In the genomic region with DNA sequence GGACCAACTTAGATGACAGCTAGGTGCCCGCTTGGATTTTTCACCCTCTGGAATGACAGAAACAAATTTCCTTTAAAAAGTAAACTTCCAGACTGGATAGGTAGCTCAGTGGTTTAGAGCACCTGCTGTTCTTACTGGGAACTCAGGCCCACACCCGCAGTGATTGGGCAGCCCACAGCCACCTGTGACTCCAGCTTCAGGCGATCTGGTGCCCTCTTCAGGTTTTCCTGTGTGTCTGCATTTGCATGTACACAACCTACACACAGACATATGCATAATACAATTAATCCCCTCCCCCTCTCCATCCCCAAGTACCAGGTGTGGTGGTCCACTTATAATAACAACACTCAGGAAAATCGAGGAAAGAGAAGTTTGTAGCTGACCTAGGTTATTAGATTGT, we compare ENCODE assay signal across 33 mouse cellular contexts.
A peak's percentile ranks its signal among the peaks of the same experiment; 100 is the strongest.
DNase-seq lines count a peak whose midpoint lies in the region; ATAC-seq and TF ChIP-seq lines count a peak whose summit lies in the region.
"Had no signal": no experiment of that assay in that cellular context is flagged by ENCODE, and none has a peak within 500 bp of the region (broad histone marks: within the 10 kb centered on the region; RNA-seq: fewer than 3 reads in every experiment).

No protein-coding gene starts in this region.

- H3K9ac ChIP-seq in embryonic facial prominence, embryonic 11.5 days (replicated peaks; ENCODE audit: low read length) = no peak overlapping the region
- H3K9ac ChIP-seq in liver, postnatal 0 days (replicated peaks) = no peak overlapping the region
- no peak overlapping the region for H3K9ac ChIP-seq in liver, embryonic 12.5 days
- H3K9ac ChIP-seq: hindbrain, embryonic 14.5 days; limb, embryonic 13.5 days; midbrain, embryonic 12.5 days; neural tube, embryonic 13.5 days had no signal

- H3K9me3 ChIP-seq in embryonic facial prominence, embryonic 11.5 days (replicated peaks; ENCODE audit: control insufficient read depth, low read length) = no peaks in the 10 kb centered on the region
- H3K9me3 ChIP-seq in embryonic facial prominence, embryonic 10.5 days = no peaks in the 10 kb centered on the region
- no peaks in the 10 kb centered on the region for H3K9me3 ChIP-seq in liver, postnatal 0 days (ENCODE audit: low read length)
- no peaks in the 10 kb centered on the region for H3K9me3 ChIP-seq in liver, embryonic 12.5 days (replicated peaks)
- H3K9me3 ChIP-seq: limb, embryonic 13.5 days; midbrain, embryonic 12.5 days; neural tube, embryonic 13.5 days had no signal

- H3K27me3 ChIP-seq in embryonic facial prominence, embryonic 11.5 days (ENCODE audit: control insufficient read depth, insufficient read depth, low read length) = no peaks in the 10 kb centered on the region
- H3K27me3 ChIP-seq in embryonic facial prominence, embryonic 10.5 days (replicated peaks; ENCODE audit: low read depth, poor library complexity, severe bottlenecking) = no peaks in the 10 kb centered on the region
- no peaks in the 10 kb centered on the region for H3K27me3 ChIP-seq in liver, postnatal 0 days (ENCODE audit: insufficient read depth, low read length)
- H3K27me3 ChIP-seq in liver, embryonic 12.5 days (replicated peaks) = no peaks in the 10 kb centered on the region
- H3K27me3 ChIP-seq: CH12.LX; limb, embryonic 13.5 days; midbrain, embryonic 12.5 days; neural tube, embryonic 13.5 days had no signal

- no peak for TF ChIP-seq EP300 in liver, postnatal 0 days (IDR thresholded peaks at IDR 0.05; ENCODE audit: low read depth)

- no peak overlapping the region for H3K27ac ChIP-seq in embryonic facial prominence, embryonic 11.5 days (replicated peaks; ENCODE audit: low read depth, low read length)
- H3K27ac ChIP-seq in embryonic facial prominence, embryonic 10.5 days (replicated peaks) = no peak overlapping the region
- H3K27ac ChIP-seq in liver, postnatal 0 days (ENCODE audit: low read depth) = no peak overlapping the region
- H3K27ac ChIP-seq in liver, embryonic 12.5 days = no peak overlapping the region
- H3K27ac ChIP-seq in cortical plate, adult 2 months (ENCODE audit: insufficient read depth, low read length) = no peak overlapping the region
- H3K27ac ChIP-seq: hindbrain, embryonic 14.5 days; left cerebral cortex, adult 2 months; limb, embryonic 13.5 days; midbrain, embryonic 12.5 days; neural tube, embryonic 13.5 days had no signal

- H3K4me2 ChIP-seq in embryonic facial prominence, embryonic 11.5 days (ENCODE audit: low read depth, low read length) = no peak overlapping the region
- H3K4me2 ChIP-seq in liver, postnatal 0 days (ENCODE audit: low read depth, low read length) = no peak overlapping the region
- H3K4me2 ChIP-seq in liver, embryonic 12.5 days = no peak overlapping the region
- H3K4me2 ChIP-seq: heart, embryonic 11.5 days; hindbrain, embryonic 14.5 days; limb, embryonic 13.5 days; liver, embryonic 11.5 days; midbrain, embryonic 12.5 days; neural tube, embryonic 13.5 days had no signal

- no peak for ATAC-seq in embryonic facial prominence, embryonic 11.5 days (replicated peaks; ENCODE audit: insufficient number of reproducible peaks, low FRiP score, low TSS enrichment, low read depth)
- ATAC-seq in liver, postnatal 0 days = no peak
- no peak for ATAC-seq in liver, embryonic 12.5 days
- no peak for ATAC-seq in frontal cortex, adult (ENCODE audit: low TSS enrichment)
- ATAC-seq: forebrain, embryonic 16.5 days; inflammation-experienced regulatory T-cells, adult 6 months had no signal

- TF ChIP-seq POLR2A in cortical plate, adult 2 months (IDR thresholded peaks at IDR 0.05; ENCODE audit: extremely low read depth, insufficient read depth, low read length) = no peak

- peak; percentile 12 for DNase-seq in embryonic facial prominence, embryonic 11.5 days (ENCODE audit: low spot score)
- DNase-seq in embryonic facial prominence, embryonic 10.5 days (ENCODE audit: low spot score) = no peak
- DNase-seq in liver, postnatal 0 days = no peak
- peak; percentile 32 for DNase-seq in ES-CJ7 (ENCODE audit: low read depth, low spot score)
- DNase-seq in ovary, postnatal 10 days (ENCODE audit: low spot score) = no peak
- DNase-seq: adrenal gland, adult 8-10 months; cerebellum, adult 11 months; cerebellum, adult 9-10 months; cerebellum, postnatal 36 days; embryo, embryonic 11 days; gastrocnemius, postnatal 36 days; heart, adult 18-20 months; heart, postnatal 4 days; kidney, adult 8-10 months; kidney, postnatal 14 days; lung, adult 18-20 months; lung, postnatal 36 days; retina, postnatal 1 day; right cerebral cortex, postnatal 14 days had no signal

- H3K36me3 ChIP-seq in embryonic facial prominence, embryonic 11.5 days (replicated peaks; ENCODE audit: control insufficient read depth, insufficient read depth, low read depth, low read length) = no peaks in the 10 kb centered on the region
- H3K36me3 ChIP-seq in embryonic facial prominence, embryonic 10.5 days (replicated peaks) = no peaks in the 10 kb centered on the region
- no peaks in the 10 kb centered on the region for H3K36me3 ChIP-seq in liver, postnatal 0 days (replicated peaks; ENCODE audit: insufficient read depth, low read length)
- H3K36me3 ChIP-seq in liver, embryonic 12.5 days = no peaks in the 10 kb centered on the region
- H3K36me3 ChIP-seq: limb, embryonic 13.5 days; midbrain, embryonic 12.5 days; neural tube, embryonic 13.5 days had no signal

- TF ChIP-seq CTCF in liver, postnatal 0 days (IDR thresholded peaks at IDR 0.05; ENCODE audit: low read depth) = peak; percentile 8; the same call in 1 of the 2 replicates
- TF ChIP-seq CTCF in cortical plate, adult 2 months (IDR thresholded peaks at IDR 0.05; ENCODE audit: extremely low read depth, insufficient read depth, low read length) = 0 out of 2 replicates have a peak, but pooled peaks have one; percentile 11

- no peaks in the 10 kb centered on the region for H3K4me1 ChIP-seq in embryonic facial prominence, embryonic 11.5 days (ENCODE audit: control insufficient read depth, insufficient read depth, low read length)
- H3K4me1 ChIP-seq in embryonic facial prominence, embryonic 10.5 days = peaks cover 6% of the 10 kb centered on the region; the same call in 1 of the 2 replicates
- no peaks in the 10 kb centered on the region for H3K4me1 ChIP-seq in liver, postnatal 0 days (ENCODE audit: insufficient read depth)
- H3K4me1 ChIP-seq in liver, embryonic 12.5 days = no peaks in the 10 kb centered on the region
- peaks cover 2% of the 10 kb centered on the region; the same call in 1 of the 2 replicates for H3K4me1 ChIP-seq in cortical plate, adult 2 months (ENCODE audit: control insufficient read depth, insufficient read depth, low read length)
- H3K4me1 ChIP-seq: limb, embryonic 13.5 days; midbrain, embryonic 12.5 days; neural tube, embryonic 13.5 days had no signal

- H3K4me3 ChIP-seq in embryonic facial prominence, embryonic 11.5 days (ENCODE audit: low read depth, low read length) = no peak overlapping the region
- H3K4me3 ChIP-seq in embryonic facial prominence, embryonic 10.5 days = no peak overlapping the region
- no peak overlapping the region for H3K4me3 ChIP-seq in liver, postnatal 0 days (ENCODE audit: low read depth, low read length)
- H3K4me3 ChIP-seq in liver, embryonic 12.5 days = no peak overlapping the region
- no peak overlapping the region for H3K4me3 ChIP-seq in cortical plate, adult 2 months (ENCODE audit: insufficient read depth, low read length)
- H3K4me3 ChIP-seq: erythroblast, embryonic 14.5 days; left cerebral cortex, adult 2 months; limb, embryonic 13.5 days; midbrain, embryonic 12.5 days; neural tube, embryonic 13.5 days had no signal

- WGBS in embryonic facial prominence, embryonic 11.5 days = 77% methylated on average over 4 of the region's 4 CpGs
- WGBS in embryonic facial prominence, embryonic 10.5 days = 83% methylated on average over 4 of the region's 4 CpGs
- 71% methylated on average over 4 of the region's 4 CpGs for WGBS in liver, postnatal 0 days (ENCODE audit: insufficient replicate concordance)
- 59% methylated on average over 4 of the region's 4 CpGs for WGBS in liver, embryonic 12.5 days (ENCODE audit: insufficient replicate concordance)

Comparison
In these comparisons a context has a peak if more than half of its experiments do, and no peak if none do; other contexts are left out.
1. DNase-seq: peak in embryonic facial prominence, embryonic 11.5 days (single experiment) and ES-CJ7 (single experiment); none in embryonic facial prominence, embryonic 10.5 days (single experiment), liver, postnatal 0 days (single experiment) and ovary, postnatal 10 days (single experiment).